In the genomic region with DNA sequence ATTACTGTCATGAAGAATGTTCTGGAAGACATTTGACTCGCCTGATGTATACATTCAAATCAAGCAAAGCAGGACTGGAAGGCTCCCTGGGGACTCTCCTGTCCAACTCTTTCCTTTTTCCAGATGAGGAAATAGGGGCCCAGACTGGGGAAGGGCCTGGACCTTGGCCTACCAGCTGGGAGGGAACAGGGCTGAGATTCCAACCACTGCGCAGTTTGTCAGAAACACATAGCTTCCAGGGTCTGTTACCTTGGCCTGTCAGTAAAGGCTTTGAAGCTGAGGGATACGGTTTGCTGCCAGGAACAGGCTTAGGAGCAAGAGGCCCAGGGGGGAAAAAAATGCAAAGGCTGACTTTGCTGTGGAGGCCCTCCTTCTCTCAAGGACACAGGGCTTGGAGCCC, we compare ENCODE assay signal across 13 mouse cellular contexts.
DNase-seq lines count a peak whose midpoint lies in the region; ATAC-seq and TF ChIP-seq lines count a peak whose summit lies in the region.
"Had no signal": no experiment of that assay in that cellular context is flagged by ENCODE, and none has a peak within 500 bp of the region (broad histone marks: within the 10 kb centered on the region; RNA-seq: fewer than 3 reads in every experiment).

No protein-coding gene starts in this region.

- no peak overlapping the region for H3K4me3 ChIP-seq in heart, embryonic 13.5 days
- H3K4me3 ChIP-seq in liver, embryonic 16.5 days (ENCODE audit: low read depth, low read length): no peak overlapping the region
- no peak overlapping the region for H3K4me3 ChIP-seq in liver, postnatal 0 days (ENCODE audit: low read depth, low read length)
- no peak overlapping the region for H3K4me3 ChIP-seq in limb, embryonic 13.5 days
- H3K4me3 ChIP-seq: forebrain, embryonic 13.5 days; heart, embryonic 15.5 days; layer of hippocampus, adult 2 months had no signal

- peaks cover 12% of the 10 kb centered on the region; the same call in 1 of the 2 replicates for H3K36me3 ChIP-seq in heart, embryonic 13.5 days
- no peaks in the 10 kb centered on the region for H3K36me3 ChIP-seq in liver, embryonic 16.5 days (ENCODE audit: control insufficient read depth, insufficient read depth)
- H3K36me3 ChIP-seq in liver, postnatal 0 days (replicated peaks; ENCODE audit: insufficient read depth, low read length): no peaks in the 10 kb centered on the region
- H3K36me3 ChIP-seq in limb, embryonic 13.5 days: peaks cover 8% of the 10 kb centered on the region; the same call in 1 of the 2 replicates
- H3K36me3 ChIP-seq: heart, embryonic 15.5 days had no signal

- H3K4me2 ChIP-seq in heart, embryonic 13.5 days: no peak overlapping the region
- no peak overlapping the region for H3K4me2 ChIP-seq in liver, embryonic 16.5 days (ENCODE audit: low read depth, low read length)
- no peak overlapping the region for H3K4me2 ChIP-seq in liver, postnatal 0 days (ENCODE audit: low read depth, low read length)
- no peak overlapping the region for H3K4me2 ChIP-seq in limb, embryonic 13.5 days (replicated peaks)
- H3K4me2 ChIP-seq: forebrain, embryonic 13.5 days; heart, embryonic 15.5 days had no signal

- H3K9ac ChIP-seq in heart, embryonic 13.5 days: no peak overlapping the region
- H3K9ac ChIP-seq in liver, embryonic 16.5 days (ENCODE audit: low read depth, low read length): no peak overlapping the region
- H3K9ac ChIP-seq in liver, postnatal 0 days (replicated peaks): no peak overlapping the region
- no peak overlapping the region for H3K9ac ChIP-seq in limb, embryonic 13.5 days
- H3K9ac ChIP-seq: forebrain, embryonic 13.5 days; heart, embryonic 15.5 days had no signal

- 0 out of 2 replicates have a peak overlapping the region, but pooled peaks have one; percentile 3 for H3K27ac ChIP-seq in heart, embryonic 13.5 days (replicated peaks)
- H3K27ac ChIP-seq in liver, embryonic 16.5 days (ENCODE audit: low read length): 0 out of 2 replicates have a peak overlapping the region, but pooled peaks have one; percentile 10
- no peak overlapping the region for H3K27ac ChIP-seq in liver, postnatal 0 days (ENCODE audit: low read depth)
- peak overlapping the region; percentile 48; the same call in 1 of the 2 replicates for H3K27ac ChIP-seq in limb, embryonic 13.5 days
- H3K27ac ChIP-seq: forebrain, embryonic 13.5 days; heart, embryonic 15.5 days; layer of hippocampus, adult 2 months had no signal

- TF ChIP-seq EP300 in liver, postnatal 0 days (IDR thresholded peaks at IDR 0.05; ENCODE audit: low read depth): no peak

- no peak for TF ChIP-seq CTCF in liver, postnatal 0 days (IDR thresholded peaks at IDR 0.05; ENCODE audit: low read depth)

- peaks cover 59% of the 10 kb centered on the region for H3K9me3 ChIP-seq in heart, embryonic 13.5 days
- peaks cover 6% of the 10 kb centered on the region for H3K9me3 ChIP-seq in liver, embryonic 16.5 days (replicated peaks; ENCODE audit: control insufficient read depth, low read length)
- H3K9me3 ChIP-seq in liver, postnatal 0 days (ENCODE audit: low read length): peaks cover 3% of the 10 kb centered on the region
- H3K9me3 ChIP-seq in limb, embryonic 13.5 days: peaks cover 50% of the 10 kb centered on the region

- DNase-seq in heart, adult 9 months (ENCODE audit: low spot score in 2 of 2): no peak
- no peak for DNase-seq in liver, postnatal 0 days
- peak; percentile 59 for DNase-seq in adrenal gland, postnatal 14 days
- no peak for DNase-seq in gastrocnemius, adult 18-20 months (ENCODE audit: low spot score)
- no peak for DNase-seq in spleen, postnatal 10 days (ENCODE audit: low spot score in 2 of 2)
- DNase-seq: cerebellum, postnatal 25 days had no signal

- peaks cover 24% of the 10 kb centered on the region for H3K4me1 ChIP-seq in heart, embryonic 13.5 days
- peaks cover 2% of the 10 kb centered on the region for H3K4me1 ChIP-seq in liver, embryonic 16.5 days (ENCODE audit: control insufficient read depth, low read depth, low read length)
- peaks cover 9% of the 10 kb centered on the region; the same call in 1 of the 2 replicates for H3K4me1 ChIP-seq in liver, postnatal 0 days (ENCODE audit: insufficient read depth)
- peaks cover 18% of the 10 kb centered on the region for H3K4me1 ChIP-seq in limb, embryonic 13.5 days

- no peaks in the 10 kb centered on the region for H3K27me3 ChIP-seq in heart, embryonic 13.5 days (replicated peaks)
- H3K27me3 ChIP-seq in liver, embryonic 16.5 days (ENCODE audit: control insufficient read depth, insufficient read depth, low read depth, low read length): no peaks in the 10 kb centered on the region; the same call in 1 of the 2 replicates
- no peaks in the 10 kb centered on the region for H3K27me3 ChIP-seq in liver, postnatal 0 days (ENCODE audit: insufficient read depth, low read length)
- no peaks in the 10 kb centered on the region for H3K27me3 ChIP-seq in limb, embryonic 13.5 days
- H3K27me3 ChIP-seq: forebrain, embryonic 13.5 days; heart, embryonic 15.5 days had no signal

- no peak for ATAC-seq in heart, embryonic 13.5 days (ENCODE audit: extremely low read depth, insufficient number of reproducible peaks, low FRiP score, low TSS enrichment)
- ATAC-seq in liver, embryonic 16.5 days (ENCODE audit: low read depth): no peak
- no peak for ATAC-seq in liver, postnatal 0 days
- ATAC-seq in limb, embryonic 13.5 days (ENCODE audit: low FRiP score, low read depth): no peak
- ATAC-seq: forebrain, embryonic 13.5 days; lung, postnatal 0 days had no signal

- 74% methylated on average over 3 of the region's 3 CpGs for WGBS in heart, embryonic 13.5 days
- WGBS in liver, embryonic 16.5 days (ENCODE audit: insufficient replicate concordance): 75% methylated on average over 3 of the region's 3 CpGs
- 81% methylated on average over 3 of the region's 3 CpGs for WGBS in liver, postnatal 0 days (ENCODE audit: insufficient replicate concordance)
- 66% methylated on average over 3 of the region's 3 CpGs for WGBS in limb, embryonic 13.5 days
